Mouse (Mus musculus): ENCODE data around the gene Cnnm1. TPM values are rescaled to one million over a fixed set of nuclear protein-coding genes. Genes with fewer than 3 reads are reported as not detected.
A peak's percentile ranks its signal among the peaks of the same experiment; 100 is the strongest.
"Not testable (repeated sequence)": the region's sequence is repeated elsewhere in the genome, so short reads cannot be mapped to it uniquely, and the experiment has no call there.

Cnnm1 gene
- total and polyA plus RNA-seq, 3 experiments, result 2.8 to 14.5 (median 2.8) TPM

GRCm38 (mm10) chr19:43495846-43496245 is 55.6 kb downstream of the Cnnm1 start:
- Histone ChIP-seq H3K4me1 (ENCODE audit: insufficient read depth, low read depth, low read length) (no peaks in the 10 kb centered on the region), H3K4me3 (ENCODE audit: low read depth, low read length) (no peak overlapping the region)
- peak; percentile 22; the same call in 1 of the 2 replicates for ATAC-seq (ENCODE audit: extremely low read depth, insufficient number of reproducible peaks, low FRiP score, poor library complexity, severe bottlenecking)

GRCm38 (mm10) chr19:43497440-43497839 is 57.2 kb downstream of the Cnnm1 start:
- Histone ChIP-seq H3K27me3 (ENCODE audit: insufficient read depth, low read length) (no peaks in the 10 kb centered on the region), H3K4me1 (ENCODE audit: insufficient read depth, low read depth, low read length) (no peaks in the 10 kb centered on the region), H3K9me3 (replicated peaks) (no peaks in the 10 kb centered on the region), H3K36me3 (replicated peaks) (peaks cover 90% of the 10 kb centered on the region), H3K4me3 (ENCODE audit: low read depth, low read length) (no peak overlapping the region)
- ATAC-seq (ENCODE audit: extremely low read depth, insufficient number of reproducible peaks, low FRiP score, poor library complexity, severe bottlenecking) (no peak), DNase-seq (ENCODE audit: low spot score) (no peak)
- TF ChIP-seq CTCF (IDR thresholded peaks at IDR 0.05; ENCODE audit: low read depth, low read length), result no peak
- TF ChIP-seq TAL1 (conservative IDR thresholded peaks at IDR 0.05; ENCODE audit: low read depth, low read length), result no peak
- TF ChIP-seq GATA1 (IDR thresholded peaks at IDR 0.05; ENCODE audit: borderline replicate concordance, low read length), result no peak
- TF ChIP-seq POLR2AphosphoS5 (IDR thresholded peaks at IDR 0.05; ENCODE audit: insufficient replicate concordance, low read depth, low read length), result no peak
- no peak for TF ChIP-seq GATA2 (IDR thresholded peaks at IDR 0.05; ENCODE audit: borderline replicate concordance, low read depth, low read length)

More at GRCm38 (mm10) chr19:43495846-43496245, 55.6 kb downstream of the Cnnm1 start:
- peak; percentile 43 for DNase-seq (ENCODE audit: low spot score)
- TF ChIP-seq CTCF (IDR thresholded peaks at IDR 0.05; ENCODE audit: low read depth, low read length) (peak; percentile 92), GATA2 (IDR thresholded peaks at IDR 0.05; ENCODE audit: borderline replicate concordance, low read depth, low read length) (no peak)
- Histone ChIP-seq H3K36me3 (replicated peaks) (peaks cover 92% of the 10 kb centered on the region), H3K9me3 (replicated peaks) (no peaks in the 10 kb centered on the region), H3K27me3 (ENCODE audit: insufficient read depth, low read length) (no peaks in the 10 kb centered on the region)

- Histone ChIP-seq H3K9me3 (replicated peaks) (no peaks in the 10 kb centered on the region), H3K4me1 (ENCODE audit: insufficient read depth, low read depth, low read length) (no peaks in the 10 kb centered on the region), H3K4me3 (ENCODE audit: low read depth, low read length) (no peak overlapping the region), H3K27me3 (ENCODE audit: insufficient read depth, low read length) (no peaks in the 10 kb centered on the region), H3K36me3 (replicated peaks) (peaks cover 89% of the 10 kb centered on the region)
- no peak for ATAC-seq (ENCODE audit: extremely low read depth, insufficient number of reproducible peaks, low FRiP score, poor library complexity, severe bottlenecking)
- DNase-seq (ENCODE audit: low spot score), result no peak
- TF ChIP-seq GATA2 (IDR thresholded peaks at IDR 0.05; ENCODE audit: borderline replicate concordance, low read depth, low read length), result no peak
- no peak for TF ChIP-seq TAL1 (conservative IDR thresholded peaks at IDR 0.05; ENCODE audit: low read depth, low read length)
- no peak for TF ChIP-seq GATA1 (IDR thresholded peaks at IDR 0.05; ENCODE audit: borderline replicate concordance, low read length)
- TF ChIP-seq POLR2AphosphoS5 (IDR thresholded peaks at IDR 0.05; ENCODE audit: insufficient replicate concordance, low read depth, low read length), result no peak
- TF ChIP-seq CTCF (IDR thresholded peaks at IDR 0.05; ENCODE audit: low read depth, low read length), result no peak
Measured at GRCm38 (mm10) chr19:43498874-43499273, 58.6 kb downstream of the Cnnm1 start.

GRCm38 (mm10) chr19:43502630-43503029 is 62.4 kb downstream of the Cnnm1 start:
- no peak overlapping the region for H3K4me3 ChIP-seq (ENCODE audit: low read depth, low read length)
- H3K36me3 ChIP-seq (replicated peaks), result peaks cover 89% of the 10 kb centered on the region
- ATAC-seq (ENCODE audit: extremely low read depth, insufficient number of reproducible peaks, low FRiP score, poor library complexity, severe bottlenecking) (no peak), DNase-seq (ENCODE audit: low spot score) (no peak)
- TF ChIP-seq POLR2AphosphoS5 (IDR thresholded peaks at IDR 0.05; ENCODE audit: insufficient replicate concordance, low read depth, low read length) (no peak), CTCF (IDR thresholded peaks at IDR 0.05; ENCODE audit: low read depth, low read length) (no peak), GATA1 (IDR thresholded peaks at IDR 0.05; ENCODE audit: borderline replicate concordance, low read length) (no peak), TAL1 (conservative IDR thresholded peaks at IDR 0.05; ENCODE audit: low read depth, low read length) (no peak)
- H3K27me3 ChIP-seq (ENCODE audit: insufficient read depth, low read length), result no peaks in the 10 kb centered on the region
- no peaks in the 10 kb centered on the region for H3K9me3 ChIP-seq (replicated peaks)
- no peaks in the 10 kb centered on the region for H3K4me1 ChIP-seq (ENCODE audit: insufficient read depth, low read depth, low read length)

GRCm38 (mm10) chr19:43503593-43503992 is 63.4 kb downstream of the Cnnm1 start:
- ATAC-seq (ENCODE audit: extremely low read depth, insufficient number of reproducible peaks, low FRiP score, poor library complexity, severe bottlenecking); H3K4me3 ChIP-seq (ENCODE audit: low read depth, low read length); DNase-seq (ENCODE audit: low spot score); H3K27me3 ChIP-seq (ENCODE audit: insufficient read depth, low read length); H3K4me1 ChIP-seq (ENCODE audit: insufficient read depth, low read depth, low read length); H3K9me3 ChIP-seq (replicated peaks): not testable (repeated sequence)
- H3K36me3 ChIP-seq (replicated peaks), result peaks cover 94% of the 10 kb centered on the region

GRCm38 (mm10) chr19:43505441-43505840 is 65.2 kb downstream of the Cnnm1 start:
- no peaks in the 10 kb centered on the region for H3K4me1 ChIP-seq (ENCODE audit: insufficient read depth, low read depth, low read length)
- TF ChIP-seq CTCF (IDR thresholded peaks at IDR 0.05; ENCODE audit: low read depth, low read length) (no peak), GATA2 (IDR thresholded peaks at IDR 0.05; ENCODE audit: borderline replicate concordance, low read depth, low read length) (no peak), TAL1 (conservative IDR thresholded peaks at IDR 0.05; ENCODE audit: low read depth, low read length) (no peak), GATA1 (IDR thresholded peaks at IDR 0.05; ENCODE audit: borderline replicate concordance, low read length) (no peak), POLR2AphosphoS5 (IDR thresholded peaks at IDR 0.05; ENCODE audit: insufficient replicate concordance, low read depth, low read length) (no peak)
- no peak overlapping the region for H3K4me3 ChIP-seq (ENCODE audit: low read depth, low read length)
- DNase-seq (ENCODE audit: low spot score) (no peak), ATAC-seq (ENCODE audit: extremely low read depth, insufficient number of reproducible peaks, low FRiP score, poor library complexity, severe bottlenecking) (no peak)
- H3K27me3 ChIP-seq (ENCODE audit: insufficient read depth, low read length), result no peaks in the 10 kb centered on the region
- H3K9me3 ChIP-seq (replicated peaks), result no peaks in the 10 kb centered on the region
- H3K36me3 ChIP-seq (replicated peaks), result peaks cover 94% of the 10 kb centered on the region

Data from G1E (cell line).